Mouse (Mus musculus) spleen, postnatal 36 days (tissue): ENCODE data around the gene Styxl1.

Source experiments
- DNase-seq, 2 experiments: peaks; one replicate each; pipeline ENCODE4 v3.0.0; 2022; ENCODE audit warnings: low spot score in 2 of 2, mixed read lengths in 1 of 2

Gene Styxl1

GRCm38 (mm10) chr5:135725991-135726390 lies 52.2 kb downstream of the Styxl1 start:
- DNase-seq: no peak

- no peak for DNase-seq
Observed at GRCm38 (mm10) chr5:135725391-135725841, 52.8 kb downstream of the Styxl1 start.

GRCm38 (mm10) chr5:135724536-135725322 lies 53.5 kb downstream of the Styxl1 start:
- no peak for DNase-seq

GRCm38 (mm10) chr5:135723165-135723751 lies 54.9 kb downstream of the Styxl1 start:
- DNase-seq: no peak

GRCm38 (mm10) chr5:135722121-135722520 lies 56.1 kb downstream of the Styxl1 start:
- no peak for DNase-seq

GRCm38 (mm10) chr5:135721076-135721475 lies 57.1 kb downstream of the Styxl1 start:
- DNase-seq: no peak

- DNase-seq: no peak
Observed at GRCm38 (mm10) chr5:135720121-135720520, 58.1 kb downstream of the Styxl1 start.

DNA sequence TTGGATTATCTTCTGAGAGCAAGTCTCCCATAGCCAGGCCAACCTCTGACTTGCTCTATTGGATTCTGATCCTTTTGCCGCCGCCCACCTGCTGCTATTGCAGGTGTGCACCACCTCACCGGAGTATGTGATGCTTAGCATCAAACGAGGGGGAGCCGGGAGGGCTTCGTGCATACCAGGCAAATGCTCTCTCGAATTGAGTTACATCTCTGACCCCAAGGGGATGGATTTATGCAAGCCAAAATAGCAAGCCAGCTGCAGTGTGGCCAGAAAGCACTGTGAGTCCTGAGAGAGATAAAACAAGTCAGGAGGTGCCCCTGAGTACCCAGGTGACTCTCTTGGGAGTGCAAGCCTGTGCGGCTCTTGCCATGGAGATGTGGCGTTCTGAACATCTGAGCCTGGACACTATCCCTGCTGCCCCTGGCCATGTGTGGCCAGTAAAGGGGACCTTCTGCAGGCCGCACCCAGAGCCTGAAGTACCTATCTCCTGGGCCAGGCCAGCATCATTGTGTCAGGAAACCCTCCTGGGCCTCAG lies 58.5 kb downstream of the Styxl1 start:
- DNase-seq: no peak

DNA sequence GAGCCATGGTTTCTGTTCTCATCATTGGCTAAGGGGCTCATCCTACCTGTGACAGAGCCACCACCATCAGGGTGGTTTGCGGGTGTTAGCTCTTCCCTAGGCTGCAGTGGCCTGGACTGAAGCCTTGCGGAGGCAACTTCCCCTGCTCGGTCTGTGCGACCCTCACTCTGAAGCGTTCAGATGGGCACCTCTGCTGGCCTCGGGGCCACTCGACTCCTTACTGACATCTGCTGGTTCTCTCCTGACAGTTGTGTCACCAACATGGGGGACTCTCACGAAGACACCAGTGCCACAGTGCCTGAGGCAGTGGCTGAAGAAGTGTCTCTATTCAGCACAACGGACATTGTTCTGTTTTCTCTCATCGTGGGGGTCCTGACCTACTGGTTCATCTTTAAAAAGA lies 62.6 kb downstream of the Styxl1 start:
- DNase-seq: no peak

GRCm38 (mm10) chr5:135713441-135714218 lies 64.6 kb downstream of the Styxl1 start:
- DNase-seq: peak; percentile 71 to 77

DNA sequence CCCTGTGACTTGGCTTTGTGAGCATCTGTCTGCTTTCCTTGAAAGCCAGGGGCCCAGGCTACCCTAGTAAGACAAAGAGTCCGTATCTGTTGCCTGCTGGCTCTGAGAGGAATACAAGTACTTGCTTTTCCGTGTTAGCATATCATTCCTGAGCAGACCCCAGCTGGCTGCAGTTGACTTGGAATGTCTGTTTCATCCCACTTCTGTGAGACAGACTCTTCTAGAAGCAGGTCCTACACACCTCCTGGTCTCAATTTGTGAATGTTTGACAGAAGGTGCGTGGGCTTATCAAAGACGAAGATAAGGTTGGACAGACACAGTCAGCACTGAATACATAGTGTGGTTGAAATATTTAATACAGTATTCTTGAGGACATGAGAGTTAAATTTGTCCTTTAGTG lies 65.4 kb downstream of the Styxl1 start:
- DNase-seq: no peak

DNA sequence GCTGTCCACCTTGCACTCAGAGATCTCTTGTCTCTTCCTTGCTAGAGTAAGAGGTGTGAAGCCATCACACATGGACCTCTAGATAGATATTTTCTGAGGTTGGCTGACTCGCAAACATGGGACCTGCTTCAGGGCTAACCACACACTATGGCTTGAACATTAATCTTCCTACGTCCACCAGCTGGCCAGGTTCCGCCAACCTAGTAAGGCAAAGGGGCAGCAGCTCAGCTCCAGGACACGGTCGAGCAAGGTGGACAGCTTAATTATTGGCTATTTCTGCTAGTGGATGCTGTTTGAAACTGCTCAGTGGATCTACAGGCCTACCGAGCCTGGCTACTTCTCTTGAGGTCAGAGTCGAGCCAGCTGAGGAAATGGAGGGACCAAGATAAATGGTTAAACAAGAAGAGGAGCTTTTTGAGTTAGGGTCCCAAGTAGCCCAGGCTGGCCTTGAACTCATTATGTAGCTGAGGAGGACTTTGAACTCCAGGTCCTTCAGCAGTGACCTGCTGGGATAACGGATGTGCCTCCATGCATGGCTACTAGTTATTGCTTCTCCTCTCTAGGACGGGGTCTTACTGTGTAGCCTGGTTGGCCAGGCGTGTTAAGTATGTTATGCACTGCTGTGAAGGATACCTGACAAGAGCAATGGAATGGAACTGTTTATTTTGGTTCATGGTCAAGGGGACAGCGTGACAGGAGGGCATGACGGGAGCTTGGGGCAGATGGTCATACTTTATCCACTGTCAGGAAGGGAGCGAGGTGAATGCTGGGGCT lies 66.4 kb downstream of the Styxl1 start:
- DNase-seq: no peak

DNA sequence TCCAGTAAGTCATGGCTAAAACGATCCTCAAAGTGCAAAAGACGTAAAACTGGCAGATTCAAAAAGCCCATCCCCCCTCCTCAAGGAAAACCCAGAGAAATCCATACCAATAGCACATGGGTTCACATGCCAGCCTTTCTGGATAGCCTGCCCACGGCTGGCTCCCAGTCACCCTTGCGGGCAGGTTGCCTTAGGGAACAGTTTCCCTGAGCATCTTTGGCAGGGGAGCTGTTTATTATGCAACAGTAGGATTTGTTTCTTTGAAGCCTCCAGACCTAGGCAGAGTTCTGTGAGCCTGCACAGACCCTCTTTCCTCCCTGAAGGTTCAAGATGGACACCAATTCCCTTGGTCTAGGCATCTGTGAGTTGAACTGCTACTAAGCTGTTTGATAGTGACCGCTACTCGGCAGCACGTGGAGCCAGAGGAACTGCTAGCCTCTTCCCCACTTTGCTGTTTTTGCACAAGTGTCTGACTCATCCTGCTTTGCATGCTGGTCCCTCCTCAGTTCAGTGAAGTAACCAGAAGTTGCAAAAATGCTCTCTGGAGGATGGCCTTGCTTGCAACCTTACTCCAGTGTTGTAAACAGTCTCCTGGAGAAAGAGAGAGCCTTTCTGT lies 67.5 kb downstream of the Styxl1 start:
- peak; percentile 56 to 62 for DNase-seq

DNA sequence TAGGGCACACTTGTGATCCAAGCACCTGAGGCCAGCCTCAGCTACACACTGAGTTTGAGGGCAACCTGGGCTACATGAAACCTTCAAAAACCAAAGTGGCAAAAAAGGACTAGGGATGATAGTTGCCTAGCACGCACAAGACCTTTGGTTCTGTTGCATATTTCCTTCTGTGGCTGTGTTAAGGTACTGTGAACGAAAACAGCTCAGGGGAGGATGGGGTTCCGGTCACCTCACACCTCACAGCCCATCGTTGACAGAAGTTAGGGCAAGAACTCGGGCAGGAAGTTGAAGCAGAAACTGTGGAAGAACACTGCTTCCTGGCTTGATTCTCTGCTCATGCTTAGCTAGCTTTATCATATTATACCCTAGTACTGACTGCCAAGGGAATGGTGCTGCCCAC lies 68.5 kb downstream of the Styxl1 start:
- DNase-seq: no peak

GRCm38 (mm10) chr5:135707855-135708254 lies 70.3 kb downstream of the Styxl1 start:
- peak; percentile 52 to 60 for DNase-seq

DNA sequence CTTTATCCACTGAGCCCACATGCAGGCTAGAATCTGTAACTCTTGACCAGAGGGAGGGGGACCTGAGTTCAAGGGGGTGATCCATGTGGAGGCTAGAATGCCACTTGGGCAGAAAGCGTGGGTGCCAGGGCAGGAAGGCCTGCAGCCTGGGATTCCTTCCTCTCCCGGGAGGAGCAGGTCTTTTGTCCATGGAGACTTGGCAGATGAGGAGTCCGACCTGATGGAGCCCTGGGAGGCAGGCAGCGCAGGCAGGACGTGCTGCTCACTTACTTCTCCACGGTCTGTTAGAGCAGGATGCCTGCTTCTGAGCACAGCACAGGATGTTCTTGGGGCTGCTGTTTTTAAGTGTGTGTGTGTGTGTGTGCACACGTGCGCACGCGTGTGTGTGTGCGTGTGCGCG lies 71.1 kb downstream of the Styxl1 start:
- no peak for DNase-seq

GRCm38 (mm10) chr5:135705383-135705782 lies 72.8 kb downstream of the Styxl1 start:
- DNase-seq: no peak

DNA sequence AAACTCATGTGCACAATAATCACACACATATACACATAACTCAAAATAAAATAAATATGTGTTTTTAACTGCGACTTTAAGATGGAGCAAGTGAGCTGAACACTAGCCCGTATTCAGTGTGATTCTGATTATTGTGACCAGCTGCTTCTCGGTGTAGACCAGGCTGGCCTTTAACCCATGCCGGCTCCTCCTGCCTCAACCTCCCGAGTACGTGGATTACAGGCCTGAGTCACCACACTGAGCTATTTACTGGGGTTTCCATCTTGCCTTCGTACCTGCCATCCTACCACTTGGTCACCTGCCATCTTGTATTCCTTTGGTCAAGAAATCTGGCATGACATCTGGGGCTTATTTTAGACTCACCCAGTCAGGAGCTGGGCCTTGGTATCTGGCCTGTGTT lies 74.8 kb downstream of the Styxl1 start:
- no peak for DNase-seq

DNA sequence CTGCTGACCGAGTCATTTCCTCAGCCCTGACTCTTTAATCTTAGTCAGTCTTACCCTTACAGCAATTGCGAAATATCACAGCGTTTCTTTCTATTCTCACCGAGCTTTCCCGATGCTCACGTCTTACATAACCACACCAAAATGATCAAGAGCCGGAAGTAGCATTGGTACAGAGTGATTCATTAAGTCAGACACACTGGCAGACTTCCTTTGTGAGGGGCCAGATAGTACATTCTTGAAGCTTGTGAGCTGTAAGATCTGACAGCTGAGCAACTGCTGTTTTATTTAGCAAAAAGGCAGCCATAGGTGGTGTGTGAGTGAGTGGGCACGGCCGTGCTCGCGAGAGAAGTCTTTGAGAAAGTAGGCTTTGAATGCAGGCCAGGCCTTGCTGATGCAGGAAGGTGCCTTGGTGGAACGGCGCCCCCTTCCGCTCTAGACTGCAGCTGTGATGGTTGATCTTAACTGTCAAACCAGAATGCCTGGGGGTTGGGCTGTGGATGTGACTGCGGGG lies 75.4 kb downstream of the Styxl1 start:
- peak; percentile 50 to 62 for DNase-seq

DNA sequence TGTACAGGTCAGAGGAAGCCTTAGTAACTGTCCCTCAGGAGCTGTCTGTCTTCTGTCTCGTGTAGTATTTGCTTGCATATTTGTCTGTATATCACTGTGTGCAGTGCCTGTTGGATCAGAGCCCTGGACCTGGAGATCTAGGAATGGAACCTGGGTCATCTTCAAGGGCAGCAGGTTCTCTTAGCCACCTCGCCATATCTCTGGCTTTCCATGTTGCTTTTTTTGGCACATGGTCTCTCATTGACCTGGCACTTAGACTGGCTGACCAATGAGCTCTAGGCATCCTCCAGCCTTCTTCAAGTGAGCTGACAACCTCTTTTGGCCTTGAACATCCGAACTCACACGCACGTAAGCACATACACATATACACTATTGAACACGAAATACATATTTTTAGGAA lies 76.0 kb downstream of the Styxl1 start:
- no peak for DNase-seq

DNA sequence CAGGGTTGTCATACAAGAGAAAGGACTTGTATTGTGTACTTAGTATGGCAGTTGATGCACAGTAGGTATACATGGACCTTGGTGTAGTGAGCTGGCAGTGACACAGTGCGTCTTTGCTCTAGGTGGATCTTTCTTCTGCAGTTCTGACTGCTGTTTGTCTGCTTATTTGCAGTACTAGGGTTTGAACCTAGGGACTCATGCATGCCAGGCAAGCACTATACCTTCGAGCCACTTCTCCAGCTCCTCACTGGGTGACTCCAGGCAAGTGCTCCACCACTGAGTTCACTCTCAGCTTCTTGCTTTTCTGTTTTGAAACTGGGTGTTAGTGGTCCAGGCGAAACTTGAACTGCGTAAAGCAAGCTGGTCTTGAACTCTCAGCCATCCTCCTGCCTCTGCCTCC lies 76.6 kb downstream of the Styxl1 start:
- DNase-seq: no peak
